Mouse (Mus musculus): ENCODE measurements around the gene Strbp.
"Not testable (repeated sequence)": the region's sequence is repeated elsewhere in the genome, so short reads cannot be mapped to it uniquely, and the experiment has no call there.

Strbp gene

GRCm38 (mm10) chr2:37530766-37531165 is 172.9 kb downstream of the Strbp start:
- in situ Hi-C loops (cut with MboI; ENCODE audit: low sequenced_read_pairs), result no loop called here

DNA sequence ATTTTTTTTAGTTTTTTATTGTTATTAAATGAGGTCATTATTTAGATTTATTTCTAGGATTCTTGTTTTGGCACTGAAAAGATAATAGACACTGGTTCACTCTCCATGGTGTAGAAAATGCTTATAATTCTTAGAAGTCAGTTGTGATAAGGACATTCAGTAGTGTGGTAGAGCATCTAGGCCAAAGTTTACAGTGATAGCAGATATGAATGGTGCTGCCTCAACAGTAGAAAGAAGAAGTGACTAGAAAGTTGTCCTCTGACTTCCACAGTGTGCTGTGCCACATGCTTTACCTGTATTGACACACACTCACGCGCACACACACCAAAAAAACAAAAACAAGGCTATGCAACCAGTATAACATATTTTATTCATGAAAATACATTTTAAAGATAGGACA is 174.3 kb downstream of the Strbp start:
- in situ Hi-C loops (cut with MboI; ENCODE audit: low sequenced_read_pairs), result no loop called here

DNA sequence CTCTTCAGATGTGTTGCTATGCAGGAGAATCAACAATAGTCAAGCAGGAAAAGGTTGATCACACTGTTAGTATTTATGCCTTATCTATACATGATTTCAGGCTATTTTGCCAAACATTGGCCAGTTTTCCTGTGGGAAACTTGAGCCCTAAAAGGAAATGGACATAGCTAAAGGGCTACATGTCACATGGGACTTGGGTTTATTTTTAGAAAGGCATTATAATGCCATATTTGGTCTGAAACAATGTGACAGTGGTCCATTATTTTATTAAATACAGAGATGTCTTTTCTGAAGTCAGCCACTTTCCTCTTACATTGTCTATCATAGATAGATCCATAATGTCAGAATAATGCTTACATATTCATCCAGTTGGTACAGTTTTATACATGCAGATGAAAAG is 176.1 kb downstream of the Strbp start:
- in situ Hi-C loops (cut with MboI; ENCODE audit: low sequenced_read_pairs), result no loop called here

GRCm38 (mm10) chr2:37519286-37519640 is 184.4 kb downstream of the Strbp start:
- in situ Hi-C loops (cut with MboI; ENCODE audit: low sequenced_read_pairs), result no loop called here

GRCm38 (mm10) chr2:37518561-37519285 is 184.9 kb downstream of the Strbp start:
- in situ Hi-C loops (cut with MboI; ENCODE audit: low sequenced_read_pairs), result no loop called here

DNA sequence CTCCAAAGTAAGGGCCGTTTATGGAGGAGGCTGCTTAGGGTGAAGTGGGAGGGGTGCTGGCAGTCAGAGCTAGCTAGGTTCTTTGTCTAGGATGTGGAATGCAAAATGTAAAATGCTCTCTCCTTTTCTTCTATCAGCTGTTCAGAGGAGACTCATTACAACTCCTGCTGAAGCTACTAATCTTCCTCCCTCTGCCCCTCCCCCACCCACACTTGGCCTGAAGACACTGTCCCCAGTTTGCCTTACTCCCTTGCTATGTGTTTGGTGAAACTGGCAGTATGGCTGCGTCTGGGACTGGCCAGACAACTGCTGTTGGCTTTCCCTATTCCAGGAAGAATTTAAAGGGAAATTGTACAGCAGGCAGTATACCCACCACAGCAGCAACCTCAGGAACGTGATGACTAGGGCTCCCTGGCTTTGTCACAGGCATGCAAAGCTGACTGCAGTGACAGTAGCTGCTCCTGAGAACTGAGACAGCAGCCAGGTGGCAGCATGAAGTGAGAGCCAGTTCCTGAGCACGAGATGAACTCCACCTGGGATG is 186.7 kb downstream of the Strbp start:
- in situ Hi-C loops (cut with MboI; ENCODE audit: low sequenced_read_pairs), result no loop called here

DNA sequence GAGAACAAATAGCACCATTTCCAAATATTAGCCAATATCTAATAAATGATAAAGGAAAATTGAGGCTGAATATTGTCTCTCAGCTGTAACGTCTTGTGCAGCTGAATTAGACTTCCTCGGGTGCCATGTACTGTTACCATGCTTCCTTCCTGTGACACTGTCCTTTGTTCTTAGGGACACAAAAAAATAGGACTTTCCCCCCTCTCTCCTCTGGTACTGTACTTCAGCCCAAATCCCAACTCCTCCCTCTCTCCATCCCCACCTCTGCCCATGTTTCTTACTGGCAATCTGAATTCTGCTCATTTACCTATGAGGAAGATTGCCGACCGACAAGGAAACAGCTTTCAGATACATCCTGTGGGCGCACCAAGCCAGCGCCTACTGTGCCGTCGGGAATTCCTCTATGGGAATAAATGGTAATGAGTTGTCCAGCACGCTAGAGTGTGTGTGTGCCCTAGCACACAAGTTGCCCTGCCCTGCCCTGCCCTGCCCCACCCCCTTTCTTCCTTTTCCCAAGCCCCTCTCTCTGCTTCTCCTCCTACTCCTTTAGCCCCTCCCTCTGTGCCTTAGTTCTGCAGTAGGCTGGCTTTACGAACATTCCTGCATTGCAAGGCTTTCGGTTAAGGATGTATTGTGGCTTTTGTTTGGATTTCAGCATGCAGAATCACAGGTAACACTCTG is 187.5 kb downstream of the Strbp start, which contains the start of gene Gpr21:
Gene Gpr21, plus strand, starts transcription at position 303 of the 681 bp plus-strand sequence.
- in situ Hi-C loops (cut with MboI; ENCODE audit: low sequenced_read_pairs), result no loop called here

GRCm38 (mm10) chr2:37511134-37511901 is 192.3 kb downstream of the Strbp start:
- in situ Hi-C loops (cut with MboI; ENCODE audit: low sequenced_read_pairs), result no loop called here

DNA sequence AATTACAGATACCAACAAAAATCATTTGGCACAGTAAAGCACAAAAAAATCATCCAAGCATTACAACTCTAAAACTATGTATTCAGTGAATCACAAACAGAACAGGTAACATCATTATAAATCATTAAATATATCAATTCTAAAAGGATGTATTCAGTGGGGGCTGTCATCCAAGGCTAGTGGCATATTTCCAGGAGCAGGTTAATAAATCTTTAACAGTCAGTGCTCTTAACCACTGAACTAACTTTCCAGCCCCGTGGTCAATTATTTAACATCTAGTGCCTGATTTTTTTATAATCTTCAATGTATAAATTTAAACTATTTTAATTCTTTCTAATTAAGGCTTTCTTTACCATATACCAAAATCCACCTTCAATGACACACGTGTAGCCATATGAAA is 197.8 kb downstream of the Strbp start:
- in situ Hi-C loops (cut with MboI; ENCODE audit: low sequenced_read_pairs), result not testable (repeated sequence)

DNA sequence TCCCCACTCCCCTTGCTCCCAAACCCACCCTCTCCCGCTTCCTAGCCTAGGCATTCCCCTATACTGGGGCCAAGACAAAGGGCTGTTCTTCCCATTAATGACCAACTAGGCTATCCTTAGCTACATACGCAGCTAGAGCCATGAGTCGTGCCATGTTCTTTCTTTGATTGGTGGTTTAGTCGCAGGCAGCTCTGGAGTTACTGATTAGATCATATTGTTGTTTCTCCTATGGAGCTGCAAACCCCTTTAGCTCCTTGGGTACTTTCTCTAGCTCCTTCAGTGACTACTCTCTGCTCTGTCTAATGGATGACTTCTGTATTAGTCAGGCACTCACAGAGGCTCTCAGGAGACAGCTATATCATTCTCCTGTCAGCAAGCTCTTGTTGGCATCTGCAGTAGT is 206.3 kb downstream of the Strbp start:
- in situ Hi-C loops (cut with MboI; ENCODE audit: low sequenced_read_pairs), result loop anchor here (10.0 kb wide), 1 partner anchor 113 kb away; no protein-coding TSS in a partner anchor

GRCm38 (mm10) chr2:37488956-37489355 is 214.7 kb downstream of the Strbp start:
- in situ Hi-C loops (cut with MboI; ENCODE audit: low sequenced_read_pairs), result no loop called here

DNA sequence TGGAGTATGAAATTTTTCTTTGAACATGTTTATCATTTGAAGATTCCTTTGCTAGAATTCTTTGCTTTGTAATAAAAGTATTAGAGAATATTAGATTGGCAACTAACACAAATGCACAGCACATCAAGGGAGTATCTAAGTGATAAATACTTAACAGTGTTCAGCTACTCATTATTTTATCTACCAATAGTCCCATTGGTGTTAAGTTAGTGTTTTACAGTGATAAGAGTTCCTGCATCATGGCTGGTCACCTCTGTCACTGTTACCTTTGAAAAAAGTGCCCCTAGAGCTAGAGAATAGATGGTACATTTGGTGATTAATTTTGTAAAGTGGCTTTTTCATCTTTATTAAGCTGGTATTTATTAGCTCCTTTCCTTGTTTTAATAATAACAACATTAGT is 217.3 kb downstream of the Strbp start:
- in situ Hi-C loops (cut with MboI; ENCODE audit: low sequenced_read_pairs), result no loop called here

- in situ Hi-C loops (cut with MboI; ENCODE audit: low sequenced_read_pairs), result no loop called here
Observed at GRCm38 (mm10) chr2:37485370-37485769, 218.3 kb downstream of the Strbp start.

DNA sequence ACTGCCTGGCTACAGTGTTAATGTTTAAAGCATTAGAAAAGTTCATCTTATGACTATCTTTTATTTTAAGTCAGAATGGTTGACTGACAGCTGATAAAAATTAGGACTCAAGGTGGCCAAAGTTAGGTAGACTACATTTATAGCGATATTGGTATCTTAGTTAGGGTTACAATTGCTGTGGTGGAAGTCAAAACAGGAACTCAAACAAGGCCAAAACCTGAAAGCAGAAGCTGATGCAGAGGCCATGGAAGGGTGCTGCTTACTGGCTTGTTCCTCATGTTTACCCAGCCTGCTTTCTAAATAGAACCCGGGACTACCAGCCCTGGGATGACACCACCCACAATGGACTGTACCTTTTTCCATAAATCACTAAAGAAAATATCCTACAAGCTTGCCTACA is 219.5 kb downstream of the Strbp start:
- in situ Hi-C loops (cut with MboI; ENCODE audit: low sequenced_read_pairs), result no loop called here

DNA sequence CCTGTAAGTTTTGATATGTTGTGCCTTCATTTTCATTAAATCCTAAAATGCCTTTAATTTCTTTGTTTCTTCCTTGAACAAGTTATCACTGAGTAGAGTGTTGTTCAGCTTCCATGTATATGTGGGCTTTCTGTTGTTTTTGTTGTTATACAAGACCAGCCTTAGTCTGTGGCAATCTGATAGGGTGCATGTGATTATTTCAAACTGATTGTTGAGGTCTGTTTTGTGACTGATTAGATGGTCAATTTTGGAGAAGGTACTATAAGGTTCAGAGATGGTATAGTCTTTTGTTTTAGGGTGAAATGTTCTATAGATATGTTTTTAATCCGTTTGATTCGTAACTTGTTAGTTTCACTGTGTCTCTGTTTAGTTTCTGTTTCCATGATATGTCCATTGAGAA is 223.6 kb downstream of the Strbp start:
- in situ Hi-C loops (cut with MboI; ENCODE audit: low sequenced_read_pairs), result no loop called here

- in situ Hi-C loops (cut with MboI; ENCODE audit: low sequenced_read_pairs), result no loop called here
Observed at GRCm38 (mm10) chr2:37479559-37479958, 224.1 kb downstream of the Strbp start.

DNA sequence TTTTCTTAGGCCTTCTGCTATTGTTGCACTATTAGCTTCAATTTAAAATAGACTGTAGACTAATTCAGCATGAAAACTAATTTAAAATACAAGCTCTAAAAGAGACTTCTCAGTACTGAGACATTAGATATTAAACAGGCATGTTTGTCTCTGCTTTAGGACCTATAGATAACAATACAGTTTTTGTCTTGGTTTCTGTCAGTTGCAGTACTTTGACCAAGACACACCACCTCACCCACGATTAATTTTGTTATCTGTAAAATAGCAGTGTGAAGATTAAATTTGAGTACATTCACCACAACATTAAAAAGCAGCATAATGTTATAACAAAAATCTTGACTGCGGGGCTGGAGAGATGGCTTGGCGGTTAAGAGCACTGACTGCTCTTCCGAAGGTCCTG is 237.4 kb downstream of the Strbp start:
- in situ Hi-C loops (cut with MboI; ENCODE audit: low sequenced_read_pairs), result no loop called here

- in situ Hi-C loops (cut with MboI; ENCODE audit: low sequenced_read_pairs), result no loop called here
Observed at GRCm38 (mm10) chr2:37460707-37461106, 243.0 kb downstream of the Strbp start.

- in situ Hi-C loops (cut with MboI; ENCODE audit: low sequenced_read_pairs), result no loop called here
Observed at GRCm38 (mm10) chr2:37452376-37452760, 251.3 kb downstream of the Strbp start.

DNA sequence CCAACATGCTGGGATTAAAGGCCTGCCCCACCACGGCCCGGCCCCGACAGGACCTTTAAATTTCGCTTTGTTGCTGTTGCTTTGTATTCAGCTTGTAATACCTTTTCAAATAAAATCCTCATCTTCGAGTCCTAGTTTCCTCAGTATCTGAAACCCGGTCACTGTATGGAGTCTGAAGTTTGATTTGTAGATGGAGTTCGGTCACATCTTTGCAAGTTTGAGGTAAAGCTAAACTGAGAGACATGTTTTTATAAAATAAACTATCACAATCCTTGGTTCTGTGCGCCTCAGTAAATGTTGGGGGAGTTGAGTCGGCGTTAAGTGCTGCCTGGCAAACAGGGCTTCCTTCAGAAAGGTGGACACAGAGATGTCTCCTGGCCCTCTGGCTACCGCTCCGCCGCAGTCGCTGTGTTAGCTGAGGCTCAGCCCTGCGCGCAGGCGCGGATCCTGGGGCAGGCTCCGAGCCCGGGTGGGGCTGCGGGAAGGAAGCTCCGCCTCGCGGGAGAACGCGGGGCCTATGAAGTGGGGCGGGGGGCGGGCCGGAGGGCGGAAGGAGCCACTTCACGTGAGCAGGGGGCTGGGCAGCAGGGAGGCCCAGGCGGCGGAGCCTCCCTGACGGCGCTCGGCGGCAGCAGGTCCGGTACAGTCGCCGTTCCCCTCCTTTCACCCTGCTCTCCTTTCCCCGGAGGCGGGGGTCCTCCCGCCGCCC is 251.8 kb downstream of the Strbp start:
- in situ Hi-C loops (cut with MboI; ENCODE audit: low sequenced_read_pairs), result no loop called here

Data from CH12F3 (cell line).